Mouse (Mus musculus): Measurements from ENCODE around the gene Mansc1. TPM values are rescaled to one million over a fixed set of nuclear protein-coding genes. Genes with fewer than 3 reads are reported as not detected.

The Mansc1 gene
- polyA plus RNA-seq, 1 experiment from 2014 or later = 7.1 TPM

DNA sequence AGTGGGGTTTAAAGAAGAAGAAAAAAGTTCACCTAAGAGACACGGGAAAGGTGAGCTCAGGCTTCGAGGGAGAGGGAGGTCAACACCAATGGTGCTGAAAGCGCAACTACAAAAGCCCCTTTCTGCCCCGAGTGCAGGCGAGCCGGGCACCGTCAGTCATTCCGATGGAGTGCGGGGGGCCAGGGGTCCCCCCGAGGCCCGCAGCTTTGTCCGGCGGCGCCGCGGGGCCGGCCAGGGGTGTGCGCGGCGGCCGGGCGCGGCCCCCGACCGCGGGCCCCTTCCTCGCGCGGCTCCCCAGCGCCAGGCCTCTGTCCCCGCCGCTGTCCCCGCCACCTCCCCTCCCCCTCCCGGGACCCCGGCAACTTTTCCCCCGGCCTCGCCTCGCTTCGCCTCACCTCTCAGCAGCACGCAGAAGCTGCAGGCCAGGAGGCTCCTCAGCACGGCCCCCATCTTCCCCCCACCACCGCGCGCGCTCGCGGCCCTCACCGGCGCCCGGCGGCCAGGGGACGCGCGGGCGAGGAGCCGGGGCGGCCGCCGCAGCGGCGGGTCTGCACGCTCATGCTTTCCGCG, 66.0 kb downstream of the Mansc1 start:
- 0% methylated on average over 56 of the region's 64 CpGs for WGBS
- peak; percentile 66 for ATAC-seq (ENCODE audit: insufficient number of reproducible peaks, low FRiP score)
- peak overlapping the region; percentile 100 for H3K4me3 ChIP-seq
- H3K27ac ChIP-seq (ENCODE audit: poor library complexity, severe bottlenecking) = peak overlapping the region; percentile 95
- H3K9me3 ChIP-seq (replicated peaks) = 0 out of 2 replicates have a peak, but pooled peaks cover under 1% of the 10 kb centered on the region
- H3K27me3 ChIP-seq (replicated peaks) = no peaks in the 10 kb centered on the region
- peak overlapping the region; percentile 82 for H3K4me2 ChIP-seq
- H3K9ac ChIP-seq = peak overlapping the region; percentile 98
- peaks cover 16% of the 10 kb centered on the region for H3K4me1 ChIP-seq (replicated peaks)
- no peaks in the 10 kb centered on the region for H3K36me3 ChIP-seq

GRCm38 (mm10) chr6:134565606-134566247, 66.6 kb downstream of the Mansc1 start:
- peak overlapping the region; percentile 98 for H3K9ac ChIP-seq
- H3K9me3 ChIP-seq (replicated peaks) = no peaks in the 10 kb centered on the region
- peak overlapping the region; percentile 82 for H3K4me2 ChIP-seq
- H3K36me3 ChIP-seq = no peaks in the 10 kb centered on the region
- peaks cover 19% of the 10 kb centered on the region for H3K4me1 ChIP-seq (replicated peaks)
- 1% methylated on average over 19 of the region's 19 CpGs for WGBS
- peak overlapping the region; percentile 100 for H3K4me3 ChIP-seq
- H3K27me3 ChIP-seq (replicated peaks) = no peaks in the 10 kb centered on the region
- H3K27ac ChIP-seq (ENCODE audit: poor library complexity, severe bottlenecking) = peak overlapping the region; percentile 95
- ATAC-seq (ENCODE audit: insufficient number of reproducible peaks, low FRiP score) = no peak

DNA sequence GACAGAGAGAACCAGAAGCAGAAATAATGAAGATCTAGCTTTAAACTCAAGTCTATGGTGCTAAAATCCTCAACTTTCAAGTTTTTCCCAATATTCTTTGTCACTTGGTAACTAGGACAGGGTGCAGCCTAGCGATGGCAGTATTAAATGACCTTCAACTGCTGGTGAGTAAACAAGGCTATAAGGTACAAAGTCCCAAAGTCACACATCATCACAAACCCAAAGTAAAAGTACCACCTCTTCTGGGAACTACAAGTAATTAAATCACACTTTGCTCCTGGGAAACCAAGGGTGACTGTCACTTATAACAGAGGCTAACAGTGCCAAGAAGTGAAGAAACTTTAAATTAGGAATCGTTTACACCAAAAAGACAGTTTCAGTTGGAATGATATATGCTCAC, 67.7 kb downstream of the Mansc1 start:
- no peaks in the 10 kb centered on the region for H3K36me3 ChIP-seq
- H3K4me2 ChIP-seq = no peak overlapping the region
- 74% methylated on average over 2 of the region's 2 CpGs for WGBS
- H3K9ac ChIP-seq = no peak overlapping the region
- no peak for ATAC-seq (ENCODE audit: insufficient number of reproducible peaks, low FRiP score)
- H3K27ac ChIP-seq (ENCODE audit: poor library complexity, severe bottlenecking) = no peak overlapping the region
- H3K4me1 ChIP-seq (replicated peaks) = peaks cover 21% of the 10 kb centered on the region
- no peak overlapping the region for H3K4me3 ChIP-seq
- no peaks in the 10 kb centered on the region for H3K9me3 ChIP-seq (replicated peaks)
- H3K27me3 ChIP-seq (replicated peaks) = no peaks in the 10 kb centered on the region

GRCm38 (mm10) chr6:134559635-134560034, 72.7 kb downstream of the Mansc1 start:
- no peaks in the 10 kb centered on the region for H3K9me3 ChIP-seq (replicated peaks)
- no peak overlapping the region for H3K27ac ChIP-seq (ENCODE audit: poor library complexity, severe bottlenecking)
- ATAC-seq (ENCODE audit: insufficient number of reproducible peaks, low FRiP score) = no peak
- H3K4me1 ChIP-seq (replicated peaks) = peaks cover 44% of the 10 kb centered on the region
- no peaks in the 10 kb centered on the region for H3K36me3 ChIP-seq
- H3K27me3 ChIP-seq (replicated peaks) = no peaks in the 10 kb centered on the region
- 79% methylated on average over 3 of the region's 3 CpGs for WGBS
- no peak overlapping the region for H3K9ac ChIP-seq
- H3K4me2 ChIP-seq = no peak overlapping the region
- no peak overlapping the region for H3K4me3 ChIP-seq

Other genes with a start within 250 kb of the Mansc1 start
- gene Bcl2l14, start 236.2 kb downstream of the Mansc1 start, polyA plus RNA-seq (2016; fragmentation: Nextera tagmentation; extraction: Ambion mirVana) = 0.31 TPM in 1 of 2 replicates, not detected in the other
- 22.3 and 26.9 TPM in 2 replicates for gene Lrp6, start 65.5 kb downstream of the Mansc1 start, polyA plus RNA-seq (2016; fragmentation: Nextera tagmentation; extraction: Ambion mirVana)
- gene Borcs5, start 7.0 kb upstream of the Mansc1 start, polyA plus RNA-seq (2016; fragmentation: Nextera tagmentation; extraction: Ambion mirVana) = 14.7 and 14.8 TPM in 2 replicates
- gene Dusp16, start 160.1 kb upstream of the Mansc1 start, polyA plus RNA-seq (2016; fragmentation: Nextera tagmentation; extraction: Ambion mirVana) = 21.8 and 24.9 TPM in 2 replicates
- gene Crebl2, start 197.7 kb upstream of the Mansc1 start, polyA plus RNA-seq (2016; fragmentation: Nextera tagmentation; extraction: Ambion mirVana) = 1.9 and 2.3 TPM in 2 replicates

Data from heart, embryonic 12.5 days (tissue).